Mouse (Mus musculus): ENCODE results near the gene Tbc1d13.

GRCm38 (mm10) chr2:30144436-30144835, 10.9 kb downstream of the Tbc1d13 start:
- no peak for TF ChIP-seq CTCF (IDR thresholded peaks at IDR 0.05; ENCODE audit: low read depth, low read length)
- no peak for TF ChIP-seq POLR2A (IDR thresholded peaks at IDR 0.05; ENCODE audit: extremely low read depth, insufficient read depth, low read length)

All from liver, adult 2 months (tissue).